Mouse (Mus musculus): Measurements from ENCODE around the gene St7.

GRCm38 (mm10) chr6:17968467-17969144 lies 275.9 kb downstream of the St7 start:
- TF ChIP-seq CTCF (IDR thresholded peaks at IDR 0.05; ENCODE audit: low read depth) (no peak), EP300 (IDR thresholded peaks at IDR 0.05; ENCODE audit: low read depth) (no peak)
